Comparison of ENCODE assay signal across 17 mouse cellular contexts in genomic region chr7:82880700-82881099, GRCm38 (mm10). TPM values are rescaled to one million over a fixed set of nuclear protein-coding genes. Genes with fewer than 3 reads are reported as not detected.
DNase-seq lines count a peak whose midpoint lies in the region; ATAC-seq and TF ChIP-seq lines count a peak whose summit lies in the region.
"Had no signal": no experiment of that assay in that cellular context is flagged by ENCODE, and none has a peak within 500 bp of the region (broad histone marks: within the 10 kb centered on the region; RNA-seq: fewer than 3 reads in every experiment).

No protein-coding gene starts in this region.

- no peak overlapping the region for H3K4me2 ChIP-seq in hindbrain, postnatal 0 days (ENCODE audit: low read depth, low read length)
- H3K4me2 ChIP-seq in lung, postnatal 0 days (replicated peaks; ENCODE audit: low read depth, low read length) = no peak overlapping the region
- H3K4me2 ChIP-seq: hindbrain, embryonic 13.5 days; lung, embryonic 15.5 days; neural tube, embryonic 12.5 days had no signal

- WGBS in hindbrain, postnatal 0 days = 92% methylated on average over 5 of the region's 5 CpGs
- 90% methylated on average over 5 of the region's 5 CpGs for whole genome bisulfite sequencing in hindbrain, embryonic 10.5 days
- 86% methylated on average over 5 of the region's 5 CpGs for WGBS in lung, postnatal 0 days
- WGBS in small intestine, adult 2 months = 80% methylated on average over 5 of the region's 5 CpGs

- no peak overlapping the region for H3K4me3 ChIP-seq in hindbrain, postnatal 0 days (ENCODE audit: low read length)
- H3K4me3 ChIP-seq in hindbrain, embryonic 10.5 days = no peak overlapping the region
- no peak overlapping the region for H3K4me3 ChIP-seq in lung, postnatal 0 days (ENCODE audit: low read depth, low read length)
- no peak overlapping the region for H3K4me3 ChIP-seq in ES-E14 (ENCODE audit: insufficient read depth in 1 of 2, low read depth in 1 of 2, low read length in 2 of 2, poor library complexity in 1 of 2, severe bottlenecking in 1 of 2)
- H3K4me3 ChIP-seq in small intestine, adult 2 months (ENCODE audit: low read depth, low read length) = no peak overlapping the region
- H3K4me3 ChIP-seq: hindbrain, embryonic 13.5 days; lung, embryonic 15.5 days; neural tube, embryonic 12.5 days had no signal

- H3K4me1 ChIP-seq in hindbrain, postnatal 0 days (ENCODE audit: insufficient read depth, low read length) = no peaks in the 10 kb centered on the region
- H3K4me1 ChIP-seq in hindbrain, embryonic 10.5 days (replicated peaks) = no peaks in the 10 kb centered on the region
- H3K4me1 ChIP-seq in lung, postnatal 0 days (ENCODE audit: insufficient read depth, low read depth, low read length) = no peaks in the 10 kb centered on the region
- H3K4me1 ChIP-seq in ES-E14 (ENCODE audit: control insufficient read depth in 2 of 2, insufficient read depth in 2 of 2, low read length in 2 of 2, poor library complexity in 1 of 2) = no peaks in the 10 kb centered on the region
- H3K4me1 ChIP-seq in small intestine, adult 2 months (ENCODE audit: control insufficient read depth, insufficient read depth, insufficient read length, low read length) = no peaks in the 10 kb centered on the region
- H3K4me1 ChIP-seq: hindbrain, embryonic 13.5 days; lung, embryonic 15.5 days; neural tube, embryonic 12.5 days had no signal

- peak; percentile 13; the same call in 1 of the 2 replicates for TF ChIP-seq CTCF in hindbrain, postnatal 0 days (IDR thresholded peaks at IDR 0.05; ENCODE audit: low read depth)
- peak; percentile 28 for TF ChIP-seq CTCF in lung, postnatal 0 days (IDR thresholded peaks at IDR 0.05)
- peak; percentile 20; the same call in 1 of the 2 replicates for TF ChIP-seq CTCF in small intestine, adult 2 months (IDR thresholded peaks at IDR 0.05; ENCODE audit: extremely low read depth, insufficient read length, insufficient replicate concordance, low read depth, low read length)

- no peak for TF ChIP-seq EP300 in lung, postnatal 0 days (IDR thresholded peaks at IDR 0.05)

- no peak overlapping the region for H3K9ac ChIP-seq in hindbrain, postnatal 0 days (replicated peaks; ENCODE audit: low read length)
- H3K9ac ChIP-seq in lung, postnatal 0 days (replicated peaks; ENCODE audit: low read depth) = no peak overlapping the region
- no peak overlapping the region for H3K9ac ChIP-seq in ES-E14 (ENCODE audit: insufficient read depth, low read depth, low read length, poor library complexity, severe bottlenecking)
- H3K9ac ChIP-seq: hindbrain, embryonic 13.5 days; lung, embryonic 15.5 days; neural tube, embryonic 12.5 days had no signal

- H3K36me3 ChIP-seq in hindbrain, postnatal 0 days (ENCODE audit: insufficient read depth, low read length) = no peaks in the 10 kb centered on the region
- no peaks in the 10 kb centered on the region for H3K36me3 ChIP-seq in hindbrain, embryonic 10.5 days
- H3K36me3 ChIP-seq in lung, postnatal 0 days (ENCODE audit: insufficient read depth, low read length) = no peaks in the 10 kb centered on the region
- H3K36me3 ChIP-seq in ES-E14 (ENCODE audit: control insufficient read depth, insufficient read depth, low read length, poor library complexity, severe bottlenecking) = no peaks in the 10 kb centered on the region
- H3K36me3 ChIP-seq in small intestine, adult 2 months (ENCODE audit: control insufficient read depth, insufficient read depth, low read length) = no peaks in the 10 kb centered on the region
- H3K36me3 ChIP-seq: hindbrain, embryonic 13.5 days; lung, embryonic 15.5 days; neural tube, embryonic 12.5 days had no signal

- H3K27ac ChIP-seq in hindbrain, postnatal 0 days = no peak overlapping the region
- no peak overlapping the region for H3K27ac ChIP-seq in hindbrain, embryonic 10.5 days
- no peak overlapping the region for H3K27ac ChIP-seq in lung, postnatal 0 days (ENCODE audit: low read length)
- no peak overlapping the region for H3K27ac ChIP-seq in ES-E14 (ENCODE audit: insufficient read depth, low read depth, low read length, poor library complexity, severe bottlenecking)
- H3K27ac ChIP-seq in small intestine, adult 2 months (ENCODE audit: insufficient read depth, low read depth, low read length) = no peak overlapping the region
- H3K27ac ChIP-seq: hindbrain, embryonic 13.5 days; lung, embryonic 15.5 days; neural tube, embryonic 12.5 days had no signal

- no peaks in the 10 kb centered on the region for H3K27me3 ChIP-seq in hindbrain, postnatal 0 days (ENCODE audit: insufficient read depth, low read length)
- no peaks in the 10 kb centered on the region for H3K27me3 ChIP-seq in hindbrain, embryonic 10.5 days (ENCODE audit: insufficient read depth, poor library complexity, severe bottlenecking)
- H3K27me3 ChIP-seq in lung, postnatal 0 days (replicated peaks; ENCODE audit: insufficient read depth, low read length) = 0 out of 2 replicates have a peak, but pooled peaks cover 4% of the 10 kb centered on the region
- H3K27me3 ChIP-seq in small intestine, adult 2 months (ENCODE audit: control insufficient read depth, insufficient read depth, low read length) = 0 out of 2 replicates have a peak, but pooled peaks cover 2% of the 10 kb centered on the region
- H3K27me3 ChIP-seq: hindbrain, embryonic 13.5 days; lung, embryonic 15.5 days; neural tube, embryonic 12.5 days had no signal

- no peaks in the 10 kb centered on the region for H3K9me3 ChIP-seq in hindbrain, postnatal 0 days (ENCODE audit: low read length)
- H3K9me3 ChIP-seq in hindbrain, embryonic 10.5 days = peaks cover 5% of the 10 kb centered on the region; the same call in 1 of the 2 replicates
- H3K9me3 ChIP-seq in lung, postnatal 0 days (ENCODE audit: low read length) = no peaks in the 10 kb centered on the region
- H3K9me3 ChIP-seq in ES-E14 (ENCODE audit: control insufficient read depth, insufficient read depth, low read depth, low read length) = peaks cover 3% of the 10 kb centered on the region; the same call in 1 of the 2 replicates
- H3K9me3 ChIP-seq: hindbrain, embryonic 13.5 days; lung, embryonic 15.5 days; neural tube, embryonic 12.5 days had no signal

- DNase-seq in hindbrain, postnatal 0 days (ENCODE audit: low spot score) = no peak
- no peak for DNase-seq in hindbrain, embryonic 10.5 days (ENCODE audit: low spot score)
- no peak for DNase-seq in lung, postnatal 0 days (ENCODE audit: low spot score)
- DNase-seq in lung, adult 18-20 months = no peak
- peak; percentile 12 for DNase-seq in ES-E14 (ENCODE audit: low read depth, low spot score)
- DNase-seq in left cerebral cortex, adult 9 months (ENCODE audit: low spot score in 2 of 2) = no peak
- DNase-seq: adrenal gland, postnatal 25 days; cerebellum, postnatal 10 days; gastrocnemius, postnatal 36 days; kidney, adult 18-20 months; thymus, postnatal 14 days had no signal

- in situ Hi-C loops in ES-E14 (cut with MboI; ENCODE audit: low sequenced_read_pairs in 2 of 2, unreplicated experiment in 2 of 2) = no loop called here

- ATAC-seq in hindbrain, postnatal 0 days = no peak
- ATAC-seq in lung, postnatal 0 days = no peak
- ATAC-seq in monocyte, adult 5-6 weeks (replicated peaks; ENCODE audit: insufficient number of reproducible peaks, low FRiP score, low TSS enrichment, poor library complexity, severe bottlenecking) = no peak
- ATAC-seq: midbrain, embryonic 16.5 days had no signal

- no peak for TF ChIP-seq POLR2A in small intestine, adult 2 months (IDR thresholded peaks at IDR 0.05; ENCODE audit: low read depth, low read length)

TF ChIP-seq in ES-E14, 5 proteins besides CTCF, POLR2A, EP300 and RAD21:
- TF ChIP-seq CHD2 (IDR thresholded peaks at IDR 0.05; ENCODE audit: low read depth, low read length) (no peak), MAFK (IDR thresholded peaks at IDR 0.05; ENCODE audit: insufficient read depth, low read depth, low read length) (no peak), ZNF384 (IDR thresholded peaks at IDR 0.05; ENCODE audit: low read depth, low read length) (0 out of 2 replicates have a peak, but pooled peaks have one; percentile 17), ZC3H11A (IDR thresholded peaks at IDR 0.05; ENCODE audit: borderline replicate concordance, low read depth, low read length) (peak; percentile 98), HCFC1 (IDR thresholded peaks at IDR 0.05; ENCODE audit: borderline replicate concordance, insufficient read depth, low read length) (no peak)

RNA-seq across cellular contexts. Expression of gene Mex3b, which starts 13.6 kb away (rescaled TPM):
- total RNA-seq in hindbrain, postnatal 0 days (2014; rRNA removed) = 91.3 and 92.0 TPM in 2 replicates
- polyA plus RNA-seq in hindbrain, postnatal 0 days (2015; fragmentation: Nextera tagmentation; extraction: Ambion mirVana) = 14.1 and 15.8 TPM in 2 replicates
- polyA plus RNA-seq in hindbrain, embryonic 10.5 days (2016; fragmentation: Nextera tagmentation; extraction: Ambion mirVana) = 24.9 and 27.7 TPM in 2 replicates
- polyA plus RNA-seq in lung, postnatal 0 days (2015; fragmentation: Nextera tagmentation; extraction: Ambion mirVana) = 6.5 and 7.7 TPM in 2 replicates
- total RNA-seq in ES-E14 (2012; rRNA removed) = 2.6 and 4.4 TPM in 2 replicates
- polyA plus RNA-seq in small intestine, adult 2 months (2012; rRNA removed) = 3.1 and 6.3 TPM in 2 replicates
- 3.3 to 3.8 TPM (median 3.8 TPM) in 3 replicates for total RNA-seq in monocyte, adult 5-6 weeks (2017)
